Mouse (Mus musculus): Measurements from ENCODE around the gene Zbtb34. TPM values are rescaled to one million over a fixed set of nuclear protein-coding genes. Genes with fewer than 3 reads are reported as not detected.

The Zbtb34 gene
- total RNA-seq (2014; rRNA removed; ENCODE audit: low replicate concordance), result 8.9 and 16.7 TPM in 2 replicates
- 1.9 and 2.1 TPM in 2 replicates for polyA plus RNA-seq (2015; fragmentation: Nextera tagmentation; extraction: Ambion mirVana)

GRCm38 (mm10) chr2:33430771-33431699 is at the start of gene Zbtb34:
TSS of gene Zbtb34 (minus strand) at chr2:33431324.
- peak; percentile 71 for TF ChIP-seq CTCF (IDR thresholded peaks at IDR 0.05; ENCODE audit: low read depth)
- no peak for TF ChIP-seq EP300 (IDR thresholded peaks at IDR 0.05; ENCODE audit: low read depth)
- Histone ChIP-seq H3K4me3 (ENCODE audit: low read depth, low read length) (peak within 1 kb of the TSS; percentile 86), H3K9me3 (replicated peaks; ENCODE audit: control insufficient read depth, low read length) (no peaks in the 10 kb centered on the region), H3K4me2 (ENCODE audit: low read depth, low read length) (peak within 1 kb of the TSS; percentile 92), H3K4me1 (ENCODE audit: control insufficient read depth, insufficient read depth) (peaks cover 13% of the 10 kb centered on the region), H3K27ac (ENCODE audit: low read depth) (peak within 1 kb of the TSS; percentile 79), H3K9ac (replicated peaks; ENCODE audit: low read depth, low read length) (peak within 1 kb of the TSS; percentile 90), H3K36me3 (replicated peaks; ENCODE audit: control insufficient read depth, insufficient read depth, low read length) (no peaks in the 10 kb centered on the region; the same call in 1 of the 2 replicates), H3K27me3 (ENCODE audit: control insufficient read depth, insufficient read depth, low read length) (no peaks in the 10 kb centered on the region)
- ATAC-seq (ENCODE audit: insufficient read depth, low read depth), result peak; percentile 76
- 1% methylated on average over 75 of the region's 102 CpGs for WGBS
- peak; percentile 28 for DNase-seq (ENCODE audit: low spot score)

GRCm38 (mm10) chr2:33477961-33478755 is 47.0 kb upstream of the Zbtb34 start:
- 83% methylated on average over 10 of the region's 10 CpGs for WGBS
- Histone ChIP-seq H3K27me3 (ENCODE audit: control insufficient read depth, insufficient read depth, low read length) (no peaks in the 10 kb centered on the region), H3K4me2 (ENCODE audit: low read depth, low read length) (no peak overlapping the region), H3K36me3 (replicated peaks; ENCODE audit: control insufficient read depth, insufficient read depth, low read length) (no peaks in the 10 kb centered on the region), H3K9me3 (replicated peaks; ENCODE audit: control insufficient read depth, low read length) (no peaks in the 10 kb centered on the region), H3K9ac (replicated peaks; ENCODE audit: low read depth, low read length) (no peak overlapping the region), H3K27ac (ENCODE audit: low read depth) (no peak overlapping the region), H3K4me3 (ENCODE audit: low read depth, low read length) (no peak overlapping the region), H3K4me1 (ENCODE audit: control insufficient read depth, insufficient read depth) (no peaks in the 10 kb centered on the region)
- ATAC-seq (ENCODE audit: insufficient read depth, low read depth) (no peak), DNase-seq (ENCODE audit: low spot score) (no peak)
- no peak for TF ChIP-seq EP300 (IDR thresholded peaks at IDR 0.05; ENCODE audit: low read depth)
- TF ChIP-seq CTCF (IDR thresholded peaks at IDR 0.05; ENCODE audit: low read depth), result no peak

GRCm38 (mm10) chr2:33475961-33476360 is 44.8 kb upstream of the Zbtb34 start:
- Histone ChIP-seq H3K4me1 (ENCODE audit: control insufficient read depth, insufficient read depth) (no peaks in the 10 kb centered on the region), H3K36me3 (replicated peaks; ENCODE audit: control insufficient read depth, insufficient read depth, low read length) (no peaks in the 10 kb centered on the region), H3K27me3 (ENCODE audit: control insufficient read depth, insufficient read depth, low read length) (no peaks in the 10 kb centered on the region), H3K9me3 (replicated peaks; ENCODE audit: control insufficient read depth, low read length) (no peaks in the 10 kb centered on the region; the same call in 1 of the 2 replicates), H3K4me2 (ENCODE audit: low read depth, low read length) (no peak overlapping the region), H3K9ac (replicated peaks; ENCODE audit: low read depth, low read length) (no peak overlapping the region), H3K27ac (ENCODE audit: low read depth) (no peak overlapping the region), H3K4me3 (ENCODE audit: low read depth, low read length) (no peak overlapping the region)
- ATAC-seq (ENCODE audit: insufficient read depth, low read depth) (no peak), DNase-seq (ENCODE audit: low spot score) (no peak)
- TF ChIP-seq CTCF (IDR thresholded peaks at IDR 0.05; ENCODE audit: low read depth) (no peak), EP300 (IDR thresholded peaks at IDR 0.05; ENCODE audit: low read depth) (no peak)

- H3K36me3 ChIP-seq (replicated peaks; ENCODE audit: control insufficient read depth, insufficient read depth, low read length), result peaks cover 14% of the 10 kb centered on the region; the same call in 1 of the 2 replicates
- peak within 1 kb of the TSS; percentile 85 for H3K27ac ChIP-seq (ENCODE audit: low read depth)
- 6% methylated on average over 36 of the region's 36 CpGs for WGBS
- peak within 1 kb of the TSS; percentile 77 for H3K4me2 ChIP-seq (ENCODE audit: low read depth, low read length)
- peaks cover 24% of the 10 kb centered on the region for H3K4me1 ChIP-seq (ENCODE audit: control insufficient read depth, insufficient read depth)
- DNase-seq (ENCODE audit: low spot score) (peak; percentile 95), ATAC-seq (ENCODE audit: insufficient read depth, low read depth) (peak; percentile 94)
- H3K4me3 ChIP-seq (ENCODE audit: low read depth, low read length), result peak within 1 kb of the TSS; percentile 77
- no peaks in the 10 kb centered on the region; the same call in 1 of the 2 replicates for H3K9me3 ChIP-seq (replicated peaks; ENCODE audit: control insufficient read depth, low read length)
- H3K9ac ChIP-seq (replicated peaks; ENCODE audit: low read depth, low read length), result peak within 1 kb of the TSS; percentile 89
- no peak for TF ChIP-seq CTCF (IDR thresholded peaks at IDR 0.05; ENCODE audit: low read depth)
- no peaks in the 10 kb centered on the region for H3K27me3 ChIP-seq (ENCODE audit: control insufficient read depth, insufficient read depth, low read length)
Measured at GRCm38 (mm10) chr2:33468466-33469097, 37.5 kb upstream of the Zbtb34 start, which contains the start of gene Zbtb43. TSS of gene Zbtb43 (minus strand) at chr2:33468559.
